9 mouse cellular contexts compared by ENCODE assay signal in the genomic region with DNA sequence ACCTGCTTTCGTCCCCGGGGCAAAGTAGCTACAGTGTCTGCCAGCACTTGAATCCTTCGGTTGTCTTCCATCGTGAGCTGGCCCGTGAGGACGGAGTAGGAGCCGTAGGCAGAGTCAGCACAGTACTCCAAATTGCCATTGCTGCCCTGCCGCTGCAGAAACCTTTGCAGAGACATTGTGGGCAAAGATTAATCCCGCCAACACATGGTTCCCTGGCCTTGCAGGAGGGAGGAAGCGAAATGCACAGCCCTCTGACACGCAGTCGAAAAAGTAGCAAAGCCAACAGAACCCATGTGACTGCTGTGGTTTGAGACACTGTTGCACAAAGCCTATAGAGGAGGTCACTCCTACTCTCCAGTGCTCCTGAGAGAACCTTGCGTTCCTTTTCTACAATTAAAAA. TPM values are rescaled to one million over a fixed set of nuclear protein-coding genes. Genes with fewer than 3 reads are reported as not detected.
A peak's percentile ranks its signal among the peaks of the same experiment; 100 is the strongest.
DNase-seq lines count a peak whose midpoint lies in the region.
"Had no signal": no experiment of that assay in that cellular context is flagged by ENCODE, and none has a peak within 500 bp of the region (broad histone marks: within the 10 kb centered on the region; RNA-seq: fewer than 3 reads in every experiment).

No protein-coding gene starts in this region.

- DNase-seq in kidney, adult 18-20 months = peak; percentile 34
- DNase-seq in kidney, postnatal 36 days = no peak
- peak; percentile 92 for DNase-seq in induced T-regulatory cell, adult 2 months (ENCODE audit: low read depth)
- peak; percentile 71 to 77 for DNase-seq in monocyte, adult 2 months (ENCODE audit: low read depth in 1 of 2, low spot score in 2 of 2)
- DNase-seq in thymus, postnatal 10 days (ENCODE audit: low spot score in 2 of 2) = peak; percentile 43 to 65
- no peak for DNase-seq in layer of hippocampus, postnatal 25 days (ENCODE audit: extremely low spot score in 1 of 2, low spot score in 1 of 2)
- DNase-seq in retina, embryonic 14.5 days (ENCODE audit: low spot score) = no peak
- DNase-seq in adipocyte (ENCODE audit: low spot score) = no peak
- DNase-seq: cerebellum, postnatal 36 days had no signal

RNA-seq across cellular contexts. Expression of gene Cytip, which starts 35.5 kb away (rescaled TPM):
- not detected for total RNA-seq in layer of hippocampus, postnatal 25 days (2021)

Comparison
In these comparisons a context has a peak if more than half of its experiments do, and no peak if none do; other contexts are left out.
1. DNase-seq: peak in kidney, adult 18-20 months (single experiment), induced T-regulatory cell, adult 2 months (single experiment), monocyte, adult 2 months (2 of 2) and thymus, postnatal 10 days (2 of 2); none in kidney, postnatal 36 days (0 of 2), layer of hippocampus, postnatal 25 days (0 of 2), retina, embryonic 14.5 days (single experiment) and adipocyte (single experiment).